Mouse (Mus musculus): ENCODE results near the gene Dnaja4. TPM values are rescaled to one million over a fixed set of nuclear protein-coding genes. Genes with fewer than 3 reads are reported as not detected.

Gene Dnaja4
- total RNA-seq, 2 experiments from 2014 or later, result 38.8 to 42.9 TPM

DNA sequence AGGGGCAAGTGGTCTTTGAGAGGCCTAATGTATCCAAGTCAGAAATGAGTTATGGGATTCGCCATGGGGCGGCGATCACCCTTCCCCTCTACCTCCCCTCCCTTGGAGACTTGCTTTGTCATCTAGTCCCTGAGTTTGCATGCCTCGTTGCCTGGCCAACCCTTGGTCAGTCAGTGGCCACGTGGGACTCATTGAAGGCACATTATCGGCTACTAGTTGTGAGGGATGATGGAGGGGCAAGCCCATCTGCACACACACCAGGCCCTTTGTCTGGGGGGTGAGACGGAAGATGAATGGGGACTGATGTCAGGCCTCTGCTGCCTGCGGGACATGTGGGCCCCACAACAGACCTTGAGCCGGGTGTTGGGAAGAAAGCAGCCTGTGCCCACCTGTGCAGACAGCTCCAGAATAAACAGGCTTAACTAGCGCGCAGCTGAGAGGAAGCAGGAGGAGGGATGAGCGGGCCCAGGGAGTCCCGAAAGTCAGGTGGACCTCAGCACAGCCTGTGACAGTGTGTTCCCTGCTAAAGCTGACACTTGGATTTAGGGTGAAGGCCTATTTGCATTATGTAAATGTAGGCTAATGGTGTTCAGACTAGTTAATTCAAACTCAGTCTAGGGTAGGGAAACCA is 47.2 kb downstream of the Dnaja4 start:
- no peak for DNase-seq (ENCODE audit: low spot score in 2 of 2)
- intact Hi-C loops (cut with DNase I), result no loop called here

DNA sequence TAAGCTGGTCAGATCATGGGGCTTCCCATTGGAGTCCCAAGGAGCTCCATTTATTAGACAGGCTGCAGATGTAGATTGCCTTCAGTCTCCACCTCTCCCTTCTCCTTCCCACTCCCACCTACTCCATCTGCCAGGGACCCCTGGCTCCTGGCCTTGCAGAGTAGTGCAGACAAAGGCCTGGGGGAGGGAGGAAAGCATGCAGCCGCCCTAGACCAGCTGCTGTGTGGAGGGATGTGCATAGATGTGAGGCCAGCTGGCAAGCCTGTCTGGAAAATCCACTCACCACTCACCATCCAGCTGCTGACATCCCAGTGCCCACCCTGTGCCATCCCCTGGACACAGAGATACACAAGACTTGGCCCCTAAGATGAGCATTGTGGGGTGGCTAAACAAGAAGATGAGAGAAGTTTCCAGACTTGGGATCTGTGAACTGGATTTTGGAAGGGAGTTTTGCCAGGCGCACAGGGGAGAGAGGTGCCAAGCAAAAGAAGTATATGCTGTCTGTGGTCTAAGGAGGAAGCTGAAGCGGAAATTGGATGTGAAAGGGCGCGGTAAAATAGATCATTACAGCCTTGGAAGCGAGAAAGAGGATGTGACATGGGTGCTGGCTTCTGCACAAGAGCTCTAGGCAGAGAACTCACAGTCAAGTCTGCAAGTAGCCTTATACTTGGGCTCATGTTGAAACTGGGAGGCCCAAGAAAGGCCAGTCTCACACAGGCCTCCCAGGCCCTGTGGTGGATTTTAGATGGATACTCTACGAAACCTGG is 51.7 kb downstream of the Dnaja4 start:
- intact Hi-C loops (cut with DNase I), result no loop called here
- DNase-seq (ENCODE audit: low spot score in 2 of 2), result no peak

DNA sequence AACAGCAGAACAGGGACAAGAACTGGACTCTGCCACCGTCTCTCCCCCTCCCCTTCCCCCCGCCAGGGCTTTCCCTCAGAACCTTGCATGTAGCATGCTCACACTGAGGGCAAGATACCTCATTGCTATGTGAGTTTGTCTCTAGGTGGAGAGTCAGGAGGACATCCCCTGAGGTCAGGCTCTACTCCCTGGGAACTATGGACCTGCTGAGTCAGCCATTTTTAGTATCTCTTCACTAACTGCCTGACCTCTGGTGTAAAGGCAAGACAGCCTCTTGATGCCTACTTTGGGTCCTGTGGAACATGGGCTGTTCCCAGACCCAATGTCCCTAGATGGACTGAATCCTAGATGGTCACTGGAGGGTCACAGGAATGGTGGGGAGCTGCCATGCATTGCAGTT is 53.0 kb downstream of the Dnaja4 start:
- intact Hi-C loops (cut with DNase I), result no loop called here
- DNase-seq (ENCODE audit: low spot score in 2 of 2), result no peak

GRCm38 (mm10) chr9:54752201-54752943 is 53.7 kb downstream of the Dnaja4 start:
- intact Hi-C loops (cut with DNase I), result no loop called here
- DNase-seq (ENCODE audit: low spot score in 2 of 2), result no peak

DNA sequence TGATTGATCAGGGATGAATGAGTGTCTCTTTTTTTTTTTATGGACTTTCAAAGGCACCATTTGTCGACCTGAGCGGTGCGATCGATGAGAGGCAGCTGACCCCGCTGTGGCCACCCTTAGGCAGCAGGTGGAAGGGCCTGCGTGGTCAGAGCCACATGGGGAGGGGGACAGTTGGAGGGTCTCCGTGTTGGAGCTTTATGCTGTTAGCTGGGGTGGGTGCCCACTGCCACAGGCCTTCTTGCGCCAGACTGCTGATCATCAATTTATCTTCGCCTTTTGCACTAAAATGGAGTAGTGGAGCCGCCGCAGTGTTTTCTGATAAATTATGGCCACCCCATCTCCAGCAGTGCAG is 54.2 kb downstream of the Dnaja4 start:
- DNase-seq (ENCODE audit: low spot score in 2 of 2), result no peak
- intact Hi-C loops (cut with DNase I), result no loop called here

DNA sequence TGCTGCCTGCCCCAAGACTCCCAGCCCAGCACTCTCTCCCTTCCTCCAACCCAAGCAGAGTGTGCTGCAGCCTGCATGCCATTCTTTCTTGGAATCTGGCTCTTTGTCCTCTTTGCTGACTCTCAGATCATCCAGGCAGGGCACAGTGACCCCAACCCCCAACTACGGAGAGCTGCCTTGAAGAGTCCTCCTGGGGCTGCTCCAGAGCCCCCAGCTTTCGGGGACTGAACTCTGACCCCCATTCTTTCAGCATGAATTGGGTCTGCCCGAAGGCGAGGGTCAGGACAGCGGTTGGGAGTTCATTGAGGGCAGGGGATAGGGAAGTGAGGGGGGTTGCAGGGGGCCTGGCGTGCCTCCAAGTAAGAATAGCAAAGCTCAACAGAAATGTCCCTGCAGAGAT is 60.9 kb downstream of the Dnaja4 start:
- no peak for DNase-seq (ENCODE audit: low spot score in 2 of 2)
- intact Hi-C loops (cut with DNase I), result loop anchor here (5.0 kb wide), 1 partner anchor 33 kb away; no protein-coding TSS in a partner anchor

GRCm38 (mm10) chr9:54764091-54764490 is 65.4 kb downstream of the Dnaja4 start:
- intact Hi-C loops (cut with DNase I), result no loop called here
- DNase-seq (ENCODE audit: low spot score in 2 of 2), result no peak

- intact Hi-C loops (cut with DNase I), result no loop called here
- no peak for DNase-seq (ENCODE audit: low spot score in 2 of 2)
Observed at GRCm38 (mm10) chr9:54764561-54765217, 66.0 kb downstream of the Dnaja4 start, which contains the start of gene Crabp1. TSS of gene Crabp1 (plus strand) at chr9:54764748.

- intact Hi-C loops (cut with DNase I), result no loop called here
- DNase-seq (ENCODE audit: low spot score in 2 of 2), result no peak
Observed at GRCm38 (mm10) chr9:54765336-54766085, 66.8 kb downstream of the Dnaja4 start.

Small RNAs within 50 kb of the gene (microRNA-seq; reads per million reads assigned to microRNA genes)
- gene Mir5710, result not detected

Other genes starting within 250 kb of the Dnaja4 start
- 100 to 1,000 TPM; 189 to 204 TPM for gene Dmxl2, start 197.2 kb upstream of the Dnaja4 start, total RNA-seq (2021)
- gene Sh2d7, start 159.9 kb upstream of the Dnaja4 start, total RNA-seq (2021), result not detected
- gene Cib2, start 138.7 kb upstream of the Dnaja4 start, total RNA-seq (2021), result 10 to 100 TPM; 19.3 to 22.8 TPM
- gene Idh3a, start 112.5 kb upstream of the Dnaja4 start, total RNA-seq (2021), result 100 to 1,000 TPM; 181 to 197 TPM
- 100 to 1,000 TPM; 121 to 139 TPM for gene Acsbg1, start 37.0 kb upstream of the Dnaja4 start, total RNA-seq (2021)
- gene Wdr61, start 35.6 kb downstream of the Dnaja4 start, total RNA-seq (2021), result 10 to 100 TPM; 51.8 to 52.7 TPM
- gene Crabp1, start 65.9 kb downstream of the Dnaja4 start, total RNA-seq (2021), result 1 to 10 TPM; 1.8 to 2.6 TPM
- gene Ireb2, start 164.9 kb downstream of the Dnaja4 start, total RNA-seq (2021), result 10 to 100 TPM; 43.2 to 53.3 TPM
- gene Hykk, start 218.4 kb downstream of the Dnaja4 start, total RNA-seq (2021), result 1 to 10 TPM; 1.6 to 2.5 TPM